Mouse (Mus musculus) layer of hippocampus, adult 9-11 months (tissue): Measurements from ENCODE around the gene Utrn.

Experiments used
- DNase-seq: peaks from one replicate; pipeline ENCODE4 v3.0.0; 2022

The Utrn gene

DNA sequence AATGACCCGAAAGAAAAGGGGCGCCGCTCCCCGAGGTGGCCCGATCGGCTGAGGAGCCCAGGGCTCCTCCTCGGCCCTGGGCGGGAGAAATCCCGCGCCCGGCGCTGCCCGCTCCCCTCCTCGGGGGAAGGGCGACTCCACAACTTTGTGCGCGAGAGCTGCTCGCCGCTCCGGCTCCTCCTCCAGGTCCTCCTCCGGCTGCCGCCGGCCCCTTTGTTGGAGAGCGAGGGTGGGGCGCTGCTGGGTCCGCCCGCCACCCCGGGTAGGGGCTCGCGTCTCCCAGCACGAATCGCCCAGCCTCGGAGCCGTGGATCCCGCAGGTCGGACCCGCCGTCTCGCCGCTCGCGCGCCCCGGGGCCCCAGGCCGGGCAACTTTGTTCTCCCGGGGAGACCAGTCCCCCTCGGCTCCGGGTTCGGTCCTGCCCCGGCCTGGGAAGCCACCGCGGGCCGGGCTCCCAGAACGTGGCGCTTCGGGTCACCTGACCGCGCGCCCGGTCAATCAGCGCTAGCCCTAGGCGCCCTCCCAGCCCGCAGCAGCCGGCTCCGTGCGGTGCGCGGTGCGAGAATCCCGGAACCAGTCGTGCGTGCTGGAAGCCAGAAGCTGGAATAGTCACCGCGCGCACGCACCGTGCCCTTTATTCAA, at the start of gene Utrn:
Utrn (minus strand) TSS at position 337 of the 643 bp plus-strand sequence.
- DNase-seq = no peak

DNA sequence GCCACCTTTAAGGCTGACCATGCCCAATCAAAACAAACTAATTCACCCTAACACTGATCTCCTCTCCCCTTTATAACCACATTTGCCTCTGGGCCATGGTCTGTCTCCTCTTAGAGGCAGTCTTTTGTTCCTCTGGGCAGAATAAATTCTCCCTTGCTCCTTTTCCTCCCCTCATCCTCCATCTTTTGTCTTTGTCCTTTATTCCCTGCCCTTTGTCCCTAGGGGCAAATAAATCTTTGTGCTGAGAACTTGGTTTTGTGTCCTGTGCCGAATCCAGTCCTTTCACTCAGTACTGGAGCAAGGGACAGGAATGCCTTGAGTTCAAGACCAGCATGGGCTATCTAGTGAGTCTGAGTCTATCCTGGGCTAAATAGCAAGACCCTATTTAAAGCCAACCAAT, 48.5 kb upstream of the Utrn start:
- DNase-seq = no peak

DNA sequence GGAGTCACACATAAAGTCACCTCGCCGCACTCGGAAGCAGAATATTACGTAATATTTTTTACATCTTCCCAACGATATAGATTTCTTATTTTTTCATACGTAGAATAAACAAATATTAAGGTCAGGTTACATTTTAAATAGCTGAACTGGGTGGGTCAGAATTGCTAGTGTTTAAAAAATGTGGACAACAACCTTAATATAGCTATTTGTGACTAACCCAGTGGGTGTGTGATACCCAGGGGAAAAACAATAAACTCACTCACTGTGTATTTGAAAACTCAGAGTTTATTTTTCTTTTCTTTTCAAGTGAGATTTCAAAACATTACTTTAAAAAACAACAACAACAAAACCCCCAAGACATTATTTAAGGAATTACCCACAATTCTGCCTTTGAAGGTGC, 47.2 kb upstream of the Utrn start:
- no peak for DNase-seq

DNA sequence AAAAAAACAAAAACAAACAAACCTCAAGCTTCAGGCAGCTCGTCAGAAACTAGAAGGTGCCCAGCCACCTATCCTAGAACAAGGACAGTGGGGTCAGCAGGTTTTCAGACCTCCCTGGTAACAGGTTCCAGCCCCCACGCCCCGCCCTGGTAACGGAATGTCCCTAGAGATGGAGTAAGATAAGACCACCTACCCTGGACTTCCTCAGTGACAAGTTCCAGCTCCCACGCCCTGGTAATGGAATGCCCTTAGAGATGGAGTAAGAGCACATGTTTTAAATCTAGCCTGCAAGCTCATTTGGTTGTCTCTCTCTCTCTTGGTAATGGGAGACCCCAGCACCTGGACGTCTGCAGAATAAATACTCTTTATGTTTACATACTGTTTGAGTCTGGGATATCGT, 46.7 kb upstream of the Utrn start:
- no peak for DNase-seq

DNA sequence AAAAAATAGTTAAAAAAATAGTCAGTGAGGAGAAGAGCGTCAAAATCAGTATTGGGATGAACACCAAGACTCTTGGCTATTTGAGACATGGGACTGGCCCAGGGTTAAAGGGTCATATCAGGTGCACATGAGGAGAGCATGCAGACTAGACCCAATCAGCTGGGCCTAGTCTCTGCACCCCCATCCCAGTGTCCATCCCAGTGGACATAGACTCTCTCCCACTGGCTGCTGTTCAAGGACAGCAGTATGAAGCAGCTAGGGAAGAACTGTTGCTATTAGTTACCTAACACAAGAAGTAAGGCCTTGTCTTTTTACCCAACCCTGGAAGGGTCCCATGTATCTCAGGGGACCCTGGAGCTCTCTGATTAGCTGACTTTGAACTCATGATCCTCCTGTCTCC, 45.0 kb upstream of the Utrn start:
- DNase-seq = no peak

DNA sequence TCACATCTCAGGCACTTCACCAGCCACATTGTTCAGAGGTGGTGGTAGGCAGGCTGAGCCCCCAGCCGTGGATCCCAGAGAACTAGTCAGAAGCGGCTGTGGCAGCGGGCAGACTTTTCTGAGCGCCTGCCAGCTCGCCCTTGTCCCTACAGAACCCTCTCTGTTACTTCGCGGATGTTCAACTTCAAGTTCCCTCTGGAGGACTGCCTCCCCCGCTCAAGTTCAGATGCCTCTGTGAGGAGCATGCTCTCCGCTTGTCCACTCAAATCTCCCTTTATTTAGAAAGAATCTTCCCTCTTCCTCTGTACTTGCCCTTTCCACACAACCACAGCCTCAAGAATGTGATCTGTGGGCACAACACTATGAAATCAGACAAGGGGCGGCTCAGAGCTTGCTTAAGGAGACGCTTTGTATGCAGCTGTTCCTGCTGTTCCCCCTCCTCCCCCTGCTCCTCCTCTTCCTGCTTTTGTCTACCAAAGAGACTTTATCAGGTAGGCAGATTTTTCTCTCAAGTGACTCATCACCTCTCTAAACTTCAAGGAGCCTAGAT, 42.9 kb upstream of the Utrn start:
- DNase-seq = peak; percentile 7

DNA sequence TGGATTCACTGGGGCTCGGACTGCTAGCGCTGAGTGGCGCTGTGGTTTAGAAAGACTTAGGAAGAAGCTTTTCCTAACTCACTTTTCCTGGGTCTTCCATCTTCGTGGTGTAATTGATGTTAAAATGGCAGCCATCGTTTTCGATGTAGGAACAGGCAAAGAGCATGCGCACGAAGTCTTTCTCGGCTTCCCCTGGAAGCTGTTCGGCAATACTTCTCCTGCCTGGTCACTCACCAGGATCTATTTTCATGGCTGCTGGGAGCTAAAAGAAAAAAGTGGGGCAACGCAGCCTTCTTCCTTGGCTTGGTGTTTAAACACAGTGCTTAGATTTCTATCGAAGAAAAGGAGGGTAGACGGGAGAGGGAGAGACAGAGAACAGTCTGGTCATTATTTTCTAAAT, 42.3 kb upstream of the Utrn start:
- no peak for DNase-seq

DNA sequence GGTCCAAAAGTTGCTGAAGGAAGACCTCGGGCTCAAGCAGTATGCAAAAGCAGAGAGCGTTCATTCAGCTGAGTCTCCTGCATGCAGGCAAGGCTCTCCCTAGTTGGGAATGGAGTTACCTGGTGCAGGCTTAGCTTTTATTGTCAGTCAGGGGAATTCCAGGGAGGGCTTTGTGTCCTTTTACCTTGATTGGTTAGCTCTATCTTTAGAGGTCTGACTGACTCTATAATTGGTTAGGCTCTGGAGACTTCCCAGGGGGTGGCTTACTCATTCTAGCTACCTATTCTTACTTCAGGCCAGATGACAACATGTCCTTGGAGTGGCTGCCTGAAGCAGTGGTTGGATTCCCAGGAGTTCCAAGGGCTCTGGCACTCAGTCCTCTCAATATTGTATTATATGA, 40.7 kb upstream of the Utrn start:
- no peak for DNase-seq

DNA sequence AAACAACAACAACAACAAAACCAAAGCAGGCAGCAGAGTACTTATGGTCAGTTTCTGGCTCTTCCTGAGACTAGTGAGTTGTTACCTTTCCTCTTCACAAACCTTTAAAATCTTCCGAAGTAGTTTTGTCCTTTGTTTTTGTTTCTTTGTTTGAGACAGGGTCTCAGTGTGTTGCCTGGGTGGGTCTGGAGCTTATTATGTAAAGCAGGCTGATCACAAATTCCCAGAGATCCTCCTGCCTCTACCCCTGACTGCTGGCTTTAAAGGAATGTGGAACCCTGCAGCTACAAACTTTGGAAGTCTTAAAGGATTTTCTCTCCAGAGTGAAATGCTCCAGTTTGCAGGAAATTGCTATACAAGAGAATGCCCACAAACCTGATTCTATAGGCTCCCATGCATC, 40.0 kb upstream of the Utrn start:
- DNase-seq = no peak

DNA sequence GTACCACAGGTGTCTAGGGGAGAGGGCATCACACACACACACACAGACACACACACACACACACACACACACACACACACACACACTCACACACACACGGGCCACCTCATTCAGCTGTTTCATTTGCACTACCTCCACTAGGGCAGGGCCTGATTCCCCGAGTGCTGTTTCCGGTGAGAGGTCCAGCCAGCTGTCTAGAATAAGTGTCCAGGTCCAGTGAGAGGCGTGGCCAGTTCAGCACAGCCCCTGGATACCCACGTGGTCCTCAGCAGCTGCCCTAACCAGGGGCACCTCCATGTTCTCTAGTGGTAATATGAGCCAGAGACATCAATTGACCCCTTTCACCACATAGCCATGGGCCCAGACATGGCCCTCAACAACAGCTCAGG, 35.0 kb upstream of the Utrn start:
- DNase-seq = no peak

DNA sequence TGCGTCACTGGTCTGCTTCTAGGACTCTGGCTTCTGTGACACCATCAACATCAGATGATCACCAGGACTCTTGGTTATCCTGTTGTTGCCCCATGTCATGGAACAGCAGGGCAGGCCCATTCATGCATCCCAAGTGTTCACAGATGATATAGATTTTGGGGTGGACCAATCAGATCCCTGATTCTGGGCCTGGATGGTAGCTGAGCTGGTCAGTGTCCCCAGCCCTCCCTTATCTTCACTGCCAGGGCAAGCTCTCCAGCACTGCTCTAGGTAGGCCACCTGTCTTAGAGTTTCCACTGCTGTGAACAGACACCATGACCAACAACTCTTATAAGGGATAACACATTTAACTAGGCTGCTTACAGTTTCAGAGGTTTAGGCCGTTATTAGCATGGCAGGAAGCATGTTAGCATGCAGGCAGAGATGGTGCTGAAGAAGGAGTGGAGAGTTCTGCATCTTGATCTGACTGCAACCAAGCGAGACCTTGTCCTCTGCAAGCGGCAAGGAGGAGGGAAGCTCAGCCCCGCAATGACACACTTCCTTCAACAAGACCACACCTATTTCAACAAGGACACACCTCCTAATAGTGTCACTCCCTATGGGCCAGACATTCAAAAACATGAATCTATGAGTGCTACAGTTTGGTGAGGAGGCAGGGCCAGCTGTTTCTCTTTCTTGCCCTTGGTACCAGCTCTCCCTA, 34.4 kb upstream of the Utrn start:
- DNase-seq = no peak

DNA sequence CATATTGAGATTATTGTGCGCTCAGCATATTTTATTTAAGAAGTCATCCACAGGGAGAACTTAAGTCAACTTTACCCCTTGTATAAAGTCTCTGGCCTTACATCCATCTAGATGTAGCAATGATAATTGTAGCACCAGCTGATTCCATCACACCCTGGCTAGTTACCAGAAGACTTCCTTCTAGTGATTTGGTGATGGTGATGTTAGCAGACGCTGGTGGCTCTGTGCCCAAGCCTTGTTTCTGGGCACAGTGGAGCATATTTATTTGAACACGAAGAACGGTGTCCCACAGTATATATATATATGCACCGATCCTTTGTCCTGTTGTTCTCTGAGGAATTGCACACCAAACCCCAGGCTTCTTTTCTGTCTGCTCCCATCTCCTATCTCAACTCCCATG, 30.7 kb upstream of the Utrn start:
- no peak for DNase-seq

DNA sequence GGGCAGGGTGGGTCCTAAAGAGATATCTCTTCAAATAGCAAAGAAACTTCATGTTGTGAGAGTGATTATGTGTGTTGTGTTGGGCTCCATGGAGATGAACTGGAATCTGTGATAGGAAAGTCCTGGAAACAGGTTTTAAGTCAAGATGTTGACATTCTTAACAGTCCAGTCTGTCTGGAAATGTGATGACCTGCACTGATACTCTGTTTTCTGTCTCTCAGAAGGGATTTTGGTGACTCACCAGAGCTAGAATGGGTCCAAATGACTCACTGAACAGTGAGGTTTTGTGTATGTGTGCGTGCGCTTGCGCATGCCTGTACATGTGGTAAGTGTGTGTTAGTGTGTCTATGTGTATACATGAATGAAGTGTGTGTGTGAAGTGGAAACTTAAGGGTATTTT, 24.2 kb upstream of the Utrn start:
- DNase-seq = no peak

DNA sequence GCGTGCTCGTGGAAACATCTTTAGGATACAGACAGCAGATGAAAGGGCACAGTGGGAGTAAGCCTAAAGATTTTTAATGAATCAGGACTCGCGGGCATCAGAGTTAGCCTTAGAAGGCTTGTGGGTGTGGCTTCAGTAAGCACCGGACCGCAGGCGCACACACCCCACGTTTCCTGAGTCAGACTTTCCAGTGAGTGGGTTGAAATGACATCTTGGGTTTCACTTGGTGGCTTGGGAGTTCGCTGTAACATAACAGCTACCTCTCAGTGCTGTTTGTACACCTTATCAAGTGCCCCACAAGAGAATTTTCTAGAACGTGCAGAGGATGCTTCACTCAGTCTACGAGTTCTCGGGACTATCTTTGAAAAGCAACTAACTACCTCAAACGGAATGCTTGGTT, 19.2 kb upstream of the Utrn start:
- DNase-seq = no peak

DNA sequence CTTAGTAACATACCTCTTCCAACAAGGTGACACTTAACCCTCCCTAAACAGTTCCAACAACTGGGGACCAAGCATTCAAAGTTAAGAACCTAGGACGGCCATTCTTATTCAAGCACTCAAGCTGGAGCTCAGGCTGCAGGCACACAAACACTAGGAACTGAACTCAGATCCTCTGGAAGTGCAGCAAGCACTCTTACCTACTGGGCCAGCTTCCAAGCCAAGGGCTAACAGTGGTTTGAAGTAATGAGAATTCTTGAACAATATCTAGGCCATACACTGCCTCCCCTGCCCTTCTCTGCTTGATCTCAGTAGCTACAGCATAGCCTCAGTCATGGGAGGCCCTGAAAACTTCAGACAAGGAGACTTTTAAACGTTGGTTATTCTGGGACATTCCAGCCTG, 18.6 kb upstream of the Utrn start:
- DNase-seq = no peak

DNA sequence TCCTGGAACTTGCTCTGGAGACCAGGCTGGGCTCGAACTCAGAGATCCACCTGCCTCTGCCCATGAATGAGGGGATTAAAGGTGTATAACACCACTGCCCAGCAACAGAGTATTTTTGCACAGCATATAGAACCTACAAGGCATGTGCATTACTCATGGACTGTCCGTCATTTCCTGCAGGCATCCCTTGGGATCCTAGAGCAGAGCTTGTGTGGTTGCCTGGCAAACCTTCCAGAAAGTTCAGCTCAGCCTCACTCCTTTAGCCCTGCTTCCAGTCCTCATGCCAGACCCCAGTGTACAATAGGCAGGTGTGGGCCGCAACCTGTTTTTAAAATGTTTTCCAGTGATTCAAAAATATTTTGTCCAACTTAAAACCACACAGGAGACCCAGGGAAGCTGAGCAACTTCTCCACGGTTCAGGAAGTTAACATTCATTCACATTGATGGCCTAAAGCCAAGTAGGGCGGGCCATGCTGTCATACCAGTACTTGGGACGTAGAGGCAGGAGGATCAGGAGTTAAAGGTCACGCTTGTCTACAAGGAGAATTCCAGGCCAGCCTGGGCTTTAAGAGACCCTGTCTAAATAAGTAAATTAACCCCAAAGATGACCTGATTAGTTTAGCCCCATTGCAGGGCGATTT, 15.3 kb upstream of the Utrn start:
- DNase-seq = no peak

DNA sequence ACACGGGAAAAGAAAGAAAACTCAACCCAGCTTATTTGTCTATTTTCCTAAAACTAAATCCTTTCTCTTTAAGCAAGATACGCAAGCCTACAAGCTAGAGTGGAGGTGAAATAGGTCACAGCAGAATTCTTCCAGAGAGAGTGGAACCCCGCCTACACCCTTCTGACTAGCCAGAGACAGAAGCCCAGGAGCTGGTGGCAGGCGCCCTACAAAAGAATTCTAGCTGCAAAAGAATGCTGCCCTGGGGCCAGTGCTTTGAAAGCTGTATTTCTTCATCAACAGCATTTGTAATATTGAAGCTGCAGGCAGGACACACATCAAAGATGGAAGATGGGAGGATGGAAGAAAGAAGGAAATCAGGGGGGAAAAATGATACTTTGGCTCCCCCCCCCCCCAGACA, 12.7 kb upstream of the Utrn start:
- DNase-seq = no peak

DNA sequence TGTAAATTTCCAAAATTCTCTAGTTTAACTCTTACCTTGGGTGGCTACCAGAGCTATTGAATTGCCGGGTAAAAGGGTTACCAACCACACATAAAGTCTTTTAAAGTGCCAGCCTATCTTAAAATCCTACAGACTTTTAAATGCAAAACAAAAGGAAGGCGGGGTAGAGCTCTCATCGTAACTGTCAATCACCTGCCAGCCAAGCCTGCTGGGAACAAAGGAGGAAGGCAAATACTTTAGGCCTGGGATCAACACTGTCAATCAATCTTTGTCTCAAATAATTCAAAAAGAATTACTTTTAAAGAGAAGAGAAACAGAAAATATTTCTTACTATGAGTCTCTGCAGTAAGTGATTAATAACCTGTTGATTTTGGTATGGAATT, 10.1 kb upstream of the Utrn start:
- no peak for DNase-seq

DNA sequence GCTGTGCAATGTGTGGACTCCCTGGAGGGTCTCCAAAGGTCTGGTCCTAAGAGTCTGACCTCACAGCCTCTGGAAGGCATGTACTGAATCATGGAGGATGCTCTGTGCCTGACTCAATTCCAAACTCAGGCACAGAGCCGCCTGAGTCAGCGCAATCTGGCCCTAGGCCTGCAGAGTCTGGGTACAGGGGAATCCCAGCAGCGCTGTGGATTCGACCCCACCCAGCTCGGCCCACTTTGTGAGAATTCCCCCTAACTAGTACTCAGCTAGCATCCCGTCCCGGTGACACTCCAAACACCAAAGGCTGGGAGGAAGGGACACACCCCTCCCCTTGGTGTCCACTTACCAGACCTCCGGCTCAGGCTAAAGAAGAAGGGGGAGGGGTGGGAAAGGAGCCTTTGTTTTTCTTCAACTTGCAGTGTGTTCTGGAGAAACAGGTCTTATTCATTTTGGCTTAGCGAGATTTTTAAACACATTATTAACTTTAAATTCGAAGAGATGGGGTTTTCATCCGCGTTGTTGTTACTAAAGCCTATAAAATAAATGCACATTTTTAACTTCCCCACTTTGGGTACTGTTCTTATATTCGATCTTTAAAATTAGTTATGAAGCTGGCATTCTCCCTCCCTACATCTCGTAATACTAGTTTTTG, 9.6 kb upstream of the Utrn start:
- no peak for DNase-seq

DNA sequence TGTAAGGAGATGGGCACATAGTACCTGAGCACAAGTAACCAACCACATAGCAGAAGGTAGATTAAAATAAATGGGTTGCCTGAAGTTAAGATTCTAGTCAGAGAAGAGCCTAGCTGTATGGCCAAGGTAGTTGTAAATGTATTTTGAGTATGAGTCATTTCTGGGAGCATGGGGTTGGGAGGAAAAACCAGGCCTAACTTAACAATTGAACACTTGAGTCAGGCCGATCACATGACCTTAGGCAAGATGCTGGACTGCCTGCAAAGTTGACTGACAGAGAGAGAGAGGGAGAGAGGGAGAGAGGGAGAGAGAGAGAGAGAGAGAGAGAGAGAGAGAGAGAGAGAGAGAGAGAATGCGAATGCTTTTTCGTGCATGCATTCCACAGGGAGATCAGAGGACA, 7.3 kb upstream of the Utrn start:
- DNase-seq = no peak

DNA sequence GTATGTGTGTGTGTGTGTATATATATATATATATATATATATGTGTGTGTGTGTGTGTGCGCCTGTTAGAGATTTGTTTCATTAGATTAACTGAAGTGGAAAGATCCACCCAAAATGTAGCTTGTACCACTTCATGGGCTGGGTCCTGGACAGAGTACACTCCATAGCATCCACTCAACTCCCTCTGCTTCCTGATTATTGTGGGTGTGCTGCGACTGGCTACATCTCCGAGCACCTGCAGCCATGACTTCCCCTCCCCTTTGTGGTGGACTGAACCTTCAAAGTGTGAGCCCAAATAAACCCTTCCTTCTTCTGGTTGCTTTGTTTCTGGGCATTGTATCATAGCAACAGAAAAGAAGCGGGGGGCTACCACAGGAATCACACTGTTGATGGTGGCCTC, 6.2 kb upstream of the Utrn start:
- no peak for DNase-seq

DNA sequence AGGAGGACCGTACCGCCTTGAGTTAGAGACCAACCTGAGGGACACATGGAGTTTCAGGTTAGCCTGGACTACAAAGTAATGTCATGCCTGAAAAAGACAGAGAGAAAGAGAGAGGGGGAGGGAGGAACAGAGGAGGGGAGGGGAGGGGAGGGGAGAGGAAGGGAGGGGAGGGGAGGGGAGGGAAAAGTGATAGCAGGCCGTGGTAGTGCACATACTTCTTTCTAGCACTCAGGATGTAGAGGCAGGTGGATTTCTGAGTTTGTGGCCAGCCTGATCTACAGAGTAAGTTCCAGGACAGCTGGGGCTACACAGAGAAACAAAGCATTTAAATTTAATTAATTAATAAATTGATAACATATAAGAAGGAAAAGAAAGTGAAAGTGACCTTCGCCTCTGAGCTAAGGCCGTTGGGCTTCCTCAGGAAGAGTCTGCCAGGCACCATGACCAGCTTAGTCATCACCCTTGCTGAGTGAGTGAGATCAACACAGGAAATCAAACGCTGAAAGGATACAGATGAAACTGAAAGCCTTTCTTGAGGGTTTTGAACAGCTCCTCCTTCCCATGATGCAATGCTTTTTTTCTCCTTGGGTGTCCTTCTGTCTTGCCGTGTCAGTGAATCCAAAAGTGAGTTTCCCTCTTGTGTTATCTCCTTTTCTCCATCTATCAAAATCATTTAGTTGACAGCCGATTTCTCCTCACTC, 5.6 kb upstream of the Utrn start:
- DNase-seq = no peak

DNA sequence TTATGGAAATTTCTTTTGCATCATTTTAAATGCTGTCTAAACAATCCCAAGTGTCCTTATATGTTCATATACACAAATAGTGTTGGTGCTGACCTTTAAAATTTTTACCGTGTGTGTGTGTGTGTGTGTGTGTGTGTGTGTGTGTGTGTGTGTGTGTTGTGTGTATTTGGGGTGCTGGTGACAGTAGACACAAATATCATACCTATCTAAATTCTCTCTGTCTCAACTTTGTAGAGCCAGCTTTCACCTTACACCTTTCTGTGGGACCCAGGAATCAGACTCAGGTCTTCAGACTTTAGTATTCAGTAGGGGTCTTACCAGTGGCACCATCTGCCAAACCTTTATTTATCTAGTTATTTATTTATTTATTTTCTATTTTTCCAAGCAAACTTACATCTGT, 681 bp upstream of the Utrn start:
- DNase-seq = no peak
